Mouse (Mus musculus): ENCODE results near the gene Glmn.

The Glmn gene

GRCm38 (mm10) chr5:107597301-107598077 is at the start of gene Glmn, which contains the start of gene Rpap2:
Gene Glmn, minus strand, starts transcription at chr5:107597888.
Gene Rpap2, plus strand, starts transcription at chr5:107597373.
- DNase-seq = peak; percentile 92

GRCm38 (mm10) chr5:107645935-107646334 is 48.2 kb upstream of the Glmn start:
- DNase-seq = no peak

GRCm38 (mm10) chr5:107644595-107644994 is 46.9 kb upstream of the Glmn start:
- no peak for DNase-seq

GRCm38 (mm10) chr5:107638366-107638765 is 40.7 kb upstream of the Glmn start:
- no peak for DNase-seq

- DNase-seq = no peak
These were observed 39.4 kb upstream of the Glmn start for GRCm38 (mm10) chr5:107637106-107637505.

GRCm38 (mm10) chr5:107633651-107634050 is 36.0 kb upstream of the Glmn start:
- no peak for DNase-seq

- DNase-seq = no peak
These were observed 23.6 kb upstream of the Glmn start for GRCm38 (mm10) chr5:107621327-107621726.

GRCm38 (mm10) chr5:107617986-107618385 is 20.3 kb upstream of the Glmn start:
- DNase-seq = no peak

- peak; percentile 70 for DNase-seq
These were observed 13.5 kb upstream of the Glmn start for GRCm38 (mm10) chr5:107611224-107611623.

GRCm38 (mm10) chr5:107598380-107598779 is 692 bp upstream of the Glmn start:
- no peak for DNase-seq

- no peak for DNase-seq
These were observed 28.5 kb downstream of the Glmn start for GRCm38 (mm10) chr5:107569148-107569547.

GRCm38 (mm10) chr5:107556969-107557368 is 40.7 kb downstream of the Glmn start:
- DNase-seq = no peak

- DNase-seq = no peak
These were observed 43.4 kb downstream of the Glmn start for GRCm38 (mm10) chr5:107554336-107554735.

- DNase-seq = no peak
These were observed 49.2 kb downstream of the Glmn start for GRCm38 (mm10) chr5:107548444-107548843.

GRCm38 (mm10) chr5:107547955-107548354 is 49.7 kb downstream of the Glmn start:
- DNase-seq = no peak

- DNase-seq = no peak
These were observed 51.8 kb downstream of the Glmn start for GRCm38 (mm10) chr5:107545927-107546326.

- no peak for DNase-seq
These were observed 56.0 kb downstream of the Glmn start for GRCm38 (mm10) chr5:107541696-107542095.

- no peak for DNase-seq
These were observed 63.1 kb downstream of the Glmn start, which contains the start of gene 1700028K03Rik for GRCm38 (mm10) chr5:107534581-107534980. Gene 1700028K03Rik, plus strand, starts transcription at chr5:107534709.

GRCm38 (mm10) chr5:107533590-107533989 is 64.1 kb downstream of the Glmn start:
- DNase-seq = no peak

- no peak for DNase-seq
These were observed 68.8 kb downstream of the Glmn start for GRCm38 (mm10) chr5:107528856-107529255.

GRCm38 (mm10) chr5:107524281-107524680 is 73.4 kb downstream of the Glmn start:
- DNase-seq = no peak

- DNase-seq = peak; percentile 45
These were observed 75.8 kb downstream of the Glmn start for GRCm38 (mm10) chr5:107521897-107522296.

GRCm38 (mm10) chr5:107521386-107521785 is 76.3 kb downstream of the Glmn start:
- no peak for DNase-seq

- no peak for DNase-seq
These were observed 79.1 kb downstream of the Glmn start for GRCm38 (mm10) chr5:107518602-107519001.

- no peak for DNase-seq
These were observed 81.6 kb downstream of the Glmn start for GRCm38 (mm10) chr5:107516087-107516486.

Data from kidney, postnatal 10 days (tissue).